Mouse (Mus musculus) naive thymus-derived CD4-positive, alpha-beta T cell, adult 5 months (primary cell): ENCODE data around the gene Calcb. TPM values are rescaled to one million over a fixed set of nuclear protein-coding genes. Genes with fewer than 3 reads are reported as not detected.

ENCODE experiments used
- polyA plus RNA-seq: library from polyadenylated mRNA; unstranded; fragments of 100-300 nt; shearing (Covaris generic); gene quantifications from one replicate; pipeline ENCODE4 v1.2.1, GENCODE M21; 2017

Calcb gene
- polyA plus RNA-seq: not detected

GRCm38 (mm10) chr7:114718300-114718699 lies at the start of gene Calcb:
Calcb (plus strand) TSS chr7:114718643.

GRCm38 (mm10) chr7:114743022-114743780 lies 24.8 kb downstream of the Calcb start, which contains the start of gene Insc:
Insc (plus strand) TSS chr7:114743694.

Other genes starting within 250 kb of the Calcb start
- 2.2 TPM for gene Cyp2r1, start 155.7 kb upstream of the Calcb start, polyA plus RNA-seq
- gene Calca, start 82.3 kb upstream of the Calcb start, polyA plus RNA-seq: not detected
- gene Insc, start 25.1 kb downstream of the Calcb start, polyA plus RNA-seq: not detected